Comparison of ENCODE assay signal across 9 mouse cellular contexts in genomic region chr4:3080385-3081125, GRCm38 (mm10).
A peak's percentile ranks its signal among the peaks of the same experiment; 100 is the strongest.
DNase-seq lines count a peak whose midpoint lies in the region; ATAC-seq lines count a peak whose summit lies in the region.
"Had no signal": no experiment of that assay in that cellular context is flagged by ENCODE, and none has a peak within 500 bp of the region (broad histone marks: within the 10 kb centered on the region; RNA-seq: fewer than 3 reads in every experiment).

No protein-coding gene starts in this region.

- no peaks in the 10 kb centered on the region for H3K27me3 ChIP-seq in embryonic facial prominence, embryonic 13.5 days
- no peaks in the 10 kb centered on the region for H3K27me3 ChIP-seq in hindbrain, embryonic 12.5 days
- H3K27me3 ChIP-seq in midbrain, embryonic 12.5 days = no peaks in the 10 kb centered on the region
- H3K27me3 ChIP-seq: heart, embryonic 13.5 days had no signal

- H3K9me3 ChIP-seq in embryonic facial prominence, embryonic 13.5 days = peaks cover 70% of the 10 kb centered on the region
- peaks cover 70% of the 10 kb centered on the region for H3K9me3 ChIP-seq in hindbrain, embryonic 12.5 days (replicated peaks)
- peaks cover 70% of the 10 kb centered on the region for H3K9me3 ChIP-seq in midbrain, embryonic 12.5 days

- 60% methylated on average over 7 of the region's 7 CpGs for WGBS in embryonic facial prominence, embryonic 13.5 days
- 61% methylated on average over 7 of the region's 7 CpGs for WGBS in hindbrain, embryonic 12.5 days
- WGBS in midbrain, embryonic 12.5 days = 58% methylated on average over 7 of the region's 7 CpGs

- no peak overlapping the region for H3K9ac ChIP-seq in embryonic facial prominence, embryonic 13.5 days
- H3K9ac ChIP-seq in hindbrain, embryonic 12.5 days = no peak overlapping the region
- H3K9ac ChIP-seq in midbrain, embryonic 12.5 days (replicated peaks) = no peak overlapping the region
- H3K9ac ChIP-seq: heart, embryonic 13.5 days had no signal

- H3K27ac ChIP-seq in embryonic facial prominence, embryonic 13.5 days = no peak overlapping the region
- no peak overlapping the region for H3K27ac ChIP-seq in hindbrain, embryonic 12.5 days
- H3K27ac ChIP-seq in midbrain, embryonic 12.5 days (replicated peaks) = no peak overlapping the region
- H3K27ac ChIP-seq: heart, embryonic 13.5 days had no signal

- H3K4me3 ChIP-seq in embryonic facial prominence, embryonic 13.5 days = no peak overlapping the region
- no peak overlapping the region for H3K4me3 ChIP-seq in hindbrain, embryonic 12.5 days
- H3K4me3 ChIP-seq in midbrain, embryonic 12.5 days = no peak overlapping the region
- H3K4me3 ChIP-seq: heart, embryonic 13.5 days had no signal

- DNase-seq in kidney, postnatal 10 days = peak; percentile 6
- no peak for DNase-seq in kidney, adult 11 months
- DNase-seq in cerebellum, postnatal 10 days = no peak
- DNase-seq in embryo, embryonic 11 days = no peak
- DNase-seq in left cerebral cortex, adult 9 months (ENCODE audit: low spot score in 2 of 2) = no peak

- H3K4me1 ChIP-seq in embryonic facial prominence, embryonic 13.5 days = no peaks in the 10 kb centered on the region
- no peaks in the 10 kb centered on the region for H3K4me1 ChIP-seq in hindbrain, embryonic 12.5 days
- no peaks in the 10 kb centered on the region for H3K4me1 ChIP-seq in midbrain, embryonic 12.5 days
- H3K4me1 ChIP-seq: heart, embryonic 13.5 days had no signal

- H3K4me2 ChIP-seq in embryonic facial prominence, embryonic 13.5 days = no peak overlapping the region
- no peak overlapping the region for H3K4me2 ChIP-seq in hindbrain, embryonic 12.5 days (replicated peaks)
- H3K4me2 ChIP-seq in midbrain, embryonic 12.5 days (replicated peaks) = no peak overlapping the region
- H3K4me2 ChIP-seq: heart, embryonic 13.5 days had no signal

- 0 out of 2 replicates have a peak, but pooled peaks cover 3% of the 10 kb centered on the region for H3K36me3 ChIP-seq in embryonic facial prominence, embryonic 13.5 days
- H3K36me3 ChIP-seq in hindbrain, embryonic 12.5 days = no peaks in the 10 kb centered on the region
- no peaks in the 10 kb centered on the region for H3K36me3 ChIP-seq in midbrain, embryonic 12.5 days
- H3K36me3 ChIP-seq: heart, embryonic 13.5 days had no signal

- ATAC-seq in embryonic facial prominence, embryonic 13.5 days (ENCODE audit: insufficient number of reproducible peaks, insufficient read depth, low FRiP score, low TSS enrichment, low read depth) = peak; percentile 33; the same call in 1 of the 2 replicates
- ATAC-seq in hindbrain, embryonic 12.5 days (ENCODE audit: low FRiP score) = peak; percentile 39
- ATAC-seq in midbrain, embryonic 12.5 days (ENCODE audit: low FRiP score, low read depth) = peak; percentile 19
